In the genomic region with DNA sequence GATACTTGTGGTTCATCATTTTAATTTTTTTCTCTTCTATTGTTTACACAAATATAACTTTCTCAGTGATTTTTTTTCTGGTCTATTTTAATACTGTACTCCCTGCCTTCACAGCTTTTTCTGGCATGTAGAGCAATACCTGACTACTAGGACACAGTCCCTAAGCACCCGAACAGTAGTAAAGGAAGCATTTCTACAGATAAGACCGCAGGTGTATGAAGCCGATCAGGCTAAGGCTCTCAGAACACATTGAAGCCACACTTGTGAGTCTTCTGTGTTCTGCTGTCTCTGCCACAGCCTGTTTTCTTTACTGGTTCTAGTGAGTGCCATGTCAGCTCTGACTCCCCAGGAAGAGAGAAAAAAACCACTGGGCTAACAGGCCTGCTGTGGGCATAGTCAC, we compare ENCODE assay signal across 12 mouse cellular contexts.
"Had no signal": no experiment of that assay in that cellular context is flagged by ENCODE, and none has a peak within 500 bp of the region (broad histone marks: within the 10 kb centered on the region; RNA-seq: fewer than 3 reads in every experiment).

No protein-coding gene starts in this region.

- H3K9me3 ChIP-seq: neural tube, embryonic 13.5 days; stomach, embryonic 15.5 days had no signal

- H3K27ac ChIP-seq: liver, embryonic 14.5 days; stomach, embryonic 15.5 days had no signal

- H3K36me3 ChIP-seq: neural tube, embryonic 13.5 days; stomach, embryonic 15.5 days had no signal

- H3K9ac ChIP-seq: liver, embryonic 14.5 days; neural tube, embryonic 13.5 days; stomach, embryonic 15.5 days had no signal

- H3K4me3 ChIP-seq: neural tube, embryonic 13.5 days; stomach, embryonic 15.5 days had no signal

- DNase-seq: kidney, adult 8-10 months; kidney, postnatal 25 days; lung, adult 2 months; lung, postnatal 36 days; right cerebral cortex, postnatal 14 days; thymus, postnatal 25 days had no signal

- H3K27me3 ChIP-seq: neural tube, embryonic 13.5 days; stomach, embryonic 15.5 days had no signal

- H3K4me2 ChIP-seq: neural tube, embryonic 13.5 days; stomach, embryonic 15.5 days had no signal

- ATAC-seq: inflammation-experienced regulatory T-cells, adult 6 months; intestine, postnatal 0 days; lung, postnatal 0 days had no signal

- H3K4me1 ChIP-seq: stomach, embryonic 15.5 days had no signal
